Mouse (Mus musculus): Measurements from ENCODE around the gene Mymx.

Gene Mymx

DNA sequence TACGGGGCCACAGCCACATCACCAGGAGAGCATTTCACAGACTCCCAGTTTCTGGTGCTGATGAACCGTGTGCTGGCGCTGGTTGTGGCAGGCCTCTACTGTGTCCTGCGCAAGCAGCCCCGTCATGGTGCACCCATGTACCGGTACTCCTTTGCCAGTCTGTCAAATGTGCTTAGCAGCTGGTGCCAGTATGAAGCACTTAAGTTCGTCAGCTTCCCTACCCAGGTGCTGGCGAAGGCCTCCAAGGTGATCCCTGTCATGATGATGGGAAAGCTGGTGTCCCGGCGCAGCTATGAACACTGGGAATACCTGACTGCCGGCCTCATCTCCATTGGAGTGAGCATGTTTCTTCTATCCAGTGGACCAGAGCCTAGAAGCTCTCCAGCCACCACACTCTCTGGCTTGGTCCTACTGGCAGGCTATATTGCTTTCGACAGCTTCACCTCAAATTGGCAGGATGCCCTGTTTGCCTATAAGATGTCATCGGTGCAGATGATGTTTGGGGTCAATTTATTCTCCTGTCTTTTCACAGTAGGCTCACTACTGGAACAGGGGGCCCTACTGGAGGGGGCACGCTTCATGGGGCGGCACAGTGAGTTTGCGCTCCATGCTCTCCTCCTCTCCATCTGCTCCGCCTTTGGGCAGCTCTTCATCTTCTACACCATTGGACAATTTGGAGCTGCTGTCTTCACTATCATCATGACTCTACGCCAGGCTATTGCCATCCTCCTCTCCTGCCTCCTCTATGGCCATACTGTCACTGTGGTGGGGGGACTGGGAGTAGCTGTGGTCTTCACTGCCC lies 35.3 kb downstream of the Mymx start:
- no peak for DNase-seq

GRCm38 (mm10) chr17:45566031-45566359 lies 35.9 kb downstream of the Mymx start:
- DNase-seq: no peak

- DNase-seq: no peak
Measured at GRCm38 (mm10) chr17:45565103-45565502, 36.8 kb downstream of the Mymx start.

GRCm38 (mm10) chr17:45564531-45565084 lies 37.3 kb downstream of the Mymx start:
- DNase-seq: no peak

GRCm38 (mm10) chr17:45563655-45564530 lies 38.0 kb downstream of the Mymx start, which contains the start of gene Slc35b2:
Gene Slc35b2, plus strand, starts transcription at chr17:45563874.
- peak; percentile 91 for DNase-seq

DNA sequence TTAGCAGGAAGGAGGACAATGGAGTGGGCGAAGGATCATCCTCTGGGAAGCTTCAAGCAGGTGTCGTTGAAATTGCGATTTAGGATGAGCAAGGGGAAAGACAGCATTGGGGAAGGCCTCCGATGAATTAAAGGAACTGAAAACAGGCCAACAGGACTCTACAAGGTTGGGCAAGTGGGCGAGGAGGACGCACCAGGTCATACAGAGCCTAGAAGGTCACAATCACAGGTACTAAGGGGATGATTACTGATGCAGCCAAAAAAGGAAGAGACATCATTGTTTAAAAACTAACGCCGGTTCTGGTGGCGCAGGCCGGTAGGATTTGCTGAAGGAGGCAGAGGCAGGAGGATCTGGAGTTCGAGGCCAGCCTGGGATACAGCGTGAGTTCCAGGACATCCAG lies 38.7 kb downstream of the Mymx start:
- DNase-seq: no peak

- DNase-seq: no peak
Measured at GRCm38 (mm10) chr17:45559732-45560525, 42.0 kb downstream of the Mymx start.

GRCm38 (mm10) chr17:45557998-45558862 lies 43.7 kb downstream of the Mymx start:
- DNase-seq: no peak

- DNase-seq: no peak
Measured at GRCm38 (mm10) chr17:45557246-45557824, 44.6 kb downstream of the Mymx start.

- DNase-seq: no peak
Measured at GRCm38 (mm10) chr17:45556514-45557245, 45.2 kb downstream of the Mymx start.

DNA sequence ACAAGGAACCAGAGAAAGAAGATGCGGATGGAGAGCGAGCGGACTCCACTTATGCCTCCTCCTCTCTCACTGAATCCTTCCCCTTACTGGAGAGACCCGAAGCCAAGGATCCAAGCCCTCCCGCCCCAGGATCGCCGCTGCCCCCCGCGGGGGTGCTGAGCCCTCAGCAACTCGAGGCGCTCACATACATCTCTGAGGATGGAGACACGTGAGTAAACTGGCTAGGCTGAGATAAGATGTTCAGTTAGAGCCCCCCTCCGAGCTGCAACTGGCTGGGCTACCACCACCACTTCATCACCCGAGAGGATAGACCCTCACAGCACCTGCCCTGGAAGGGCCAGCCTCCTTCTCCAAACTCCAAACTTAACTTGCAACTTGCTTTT lies 45.8 kb downstream of the Mymx start:
- no peak for DNase-seq

DNA sequence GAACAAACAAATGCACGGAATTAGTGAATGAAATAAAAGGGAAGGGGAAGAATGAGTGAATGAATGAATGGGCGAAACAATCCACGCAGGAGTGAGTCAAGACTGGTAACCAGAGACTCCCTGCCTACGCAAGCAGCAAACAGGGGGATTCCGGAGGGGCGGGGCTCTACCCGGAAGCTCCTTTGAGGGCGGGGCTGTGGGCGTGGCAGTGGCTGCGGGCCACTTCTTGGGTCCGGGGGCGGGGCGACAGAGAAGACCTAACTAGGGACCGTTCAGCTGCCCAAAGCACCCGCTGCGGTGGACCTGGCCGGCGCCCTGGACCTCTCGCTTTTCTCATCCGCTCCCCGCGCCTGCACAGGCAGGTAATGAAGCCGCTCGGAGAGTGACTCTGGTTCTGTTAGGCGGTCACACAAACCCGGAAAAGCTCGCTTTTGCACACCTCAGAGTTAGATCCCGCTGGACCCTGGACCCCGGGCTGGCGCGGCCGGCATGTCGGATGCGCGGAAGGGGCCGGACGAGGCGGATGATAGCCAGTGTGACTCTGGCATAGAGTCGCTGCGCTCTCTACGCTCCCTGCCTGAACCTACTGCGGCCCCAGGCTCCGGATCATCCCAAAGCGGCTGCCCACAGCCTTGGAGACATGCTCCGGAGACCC lies 46.3 kb downstream of the Mymx start, which contains the start of gene Nfkbie:
Gene Nfkbie (plus strand): TSS at position 252 of the 655 bp plus-strand sequence.
- DNase-seq: peak; percentile 92

DNA sequence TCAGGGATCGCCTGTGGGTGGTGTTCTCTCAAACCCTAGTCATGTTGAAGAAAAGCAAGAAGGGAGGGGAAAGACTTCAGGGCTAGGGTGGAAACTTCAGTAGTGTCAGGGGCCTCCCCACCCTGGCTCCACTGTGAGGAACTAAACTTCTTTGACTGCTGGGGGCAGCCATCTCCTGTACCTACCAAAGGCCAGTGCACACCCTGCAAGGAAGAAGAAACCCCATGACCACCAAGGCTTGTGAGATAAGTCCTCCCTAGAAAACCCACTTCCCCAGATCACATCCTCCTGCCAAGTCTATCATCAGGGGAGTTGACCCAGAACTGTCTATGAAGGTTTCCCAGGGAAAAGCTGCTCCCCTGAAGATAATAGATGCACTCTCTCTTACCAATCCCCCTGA lies 47.5 kb downstream of the Mymx start:
- no peak for DNase-seq

- DNase-seq: no peak
Measured at GRCm38 (mm10) chr17:45553065-45553464, 48.8 kb downstream of the Mymx start.

GRCm38 (mm10) chr17:45551816-45552451 lies 50.0 kb downstream of the Mymx start:
- peak; percentile 76 for DNase-seq

DNA sequence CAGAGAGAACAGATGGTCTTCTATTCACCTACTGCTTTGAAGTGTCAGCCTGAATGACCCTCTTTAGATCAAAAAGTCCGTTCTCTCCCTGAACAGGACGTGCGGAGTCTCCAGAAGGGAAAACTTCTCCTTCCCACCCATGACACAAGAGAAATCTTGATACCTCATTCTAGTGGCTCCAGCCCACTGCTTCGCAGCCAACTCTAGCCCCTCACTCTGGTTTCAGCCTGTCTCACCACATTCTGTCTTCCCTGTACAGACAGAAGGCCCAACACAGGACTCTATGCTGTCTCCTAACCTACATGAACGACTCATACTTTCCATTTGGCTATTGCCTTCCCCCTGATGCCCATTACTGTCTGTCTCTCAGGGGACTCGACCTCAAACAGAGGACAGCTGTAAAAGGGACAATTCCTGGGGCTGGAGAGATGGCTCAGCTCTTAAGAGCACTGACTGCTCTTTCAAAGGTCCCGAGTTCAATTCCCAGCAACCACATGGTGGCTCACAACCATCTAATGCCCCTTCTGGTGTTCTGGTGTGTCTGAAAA lies 50.6 kb downstream of the Mymx start:
- DNase-seq: no peak
